Mouse (Mus musculus) stomach, postnatal 0 days (tissue): ENCODE results near the gene Upk3bl. TPM values are rescaled to one million over a fixed set of nuclear protein-coding genes. Genes with fewer than 3 reads are reported as not detected.
A peak's percentile ranks its signal among the peaks of the same experiment; 100 is the strongest.

Experiments
- ATAC-seq: fragments of 200-750 bp; cut with Nextera tagmentation; 2 replicates; pipeline ENCODE4 v1.8.0; 2017; ENCODE audit not compliant: low FRiP score, low TSS enrichment
- DNase-seq: peaks from one replicate; pipeline ENCODE4 v3.0.0-alpha.2; 2016; ENCODE audit warnings: low spot score
- H3K27ac ChIP-seq: fragments of 300-500 bp; sonication (generic); replicated peaks from 2 replicates; pipeline ENCODE4 v1.5.1; 2014; ENCODE audit warnings: mild to moderate bottlenecking, control low read depth
- H3K27me3 ChIP-seq: fragments of 300-500 bp; sonication (generic); 2 replicates; pipeline ENCODE4 v1.6.1; 2014; ENCODE audit warnings: low read length; ENCODE audit not compliant: control insufficient read depth, insufficient read depth
- H3K36me3 ChIP-seq: fragments of 300-500 bp; sonication (generic); 2 replicates; pipeline ENCODE4 v1.6.1; 2014; ENCODE audit warnings: low read length, mixed read lengths; ENCODE audit not compliant: control insufficient read depth, insufficient read depth
- H3K4me1 ChIP-seq: fragments of 300-500 bp; sonication (generic); replicated peaks from 2 replicates; pipeline ENCODE4 v1.6.1; 2014; ENCODE audit warnings: antibody characterized with exemption; ENCODE audit not compliant: control insufficient read depth, insufficient read depth
- H3K4me2 ChIP-seq: fragments of 300-500 bp; sonication (generic); replicated peaks from 2 replicates; pipeline ENCODE4 v1.6.1; 2014; ENCODE audit warnings: low read depth, mild to moderate bottlenecking, control low read depth, moderate library complexity
- H3K4me3 ChIP-seq: fragments of 300-500 bp; sonication (generic); 2 replicates; pipeline ENCODE4 v1.5.1; 2014; ENCODE audit warnings: low read depth, low read length, control low read depth
- H3K9ac ChIP-seq: fragments of 300-500 bp; sonication (generic); 2 replicates; pipeline ENCODE4 v1.6.1; 2014; ENCODE audit warnings: mild to moderate bottlenecking, low read length, control low read depth, mixed read lengths
- H3K9me3 ChIP-seq: fragments of 300-500 bp; sonication (generic); 2 replicates; pipeline ENCODE4 v1.6.1; 2016; ENCODE audit warnings: low read length; ENCODE audit not compliant: control insufficient read depth
- CTCF ChIP-seq: IDR thresholded peaks from 2 replicates; pipeline ENCODE4 v1.5.1; 2016; ENCODE audit warnings: antibody characterized with exemption, low read depth, mild to moderate bottlenecking, moderate library complexity
- EP300 ChIP-seq: optimal IDR thresholded peaks from 2 replicates; pipeline ENCODE3; 2016; ENCODE audit warnings: antibody characterized with exemption
- WGBS: fragments of 180-500 bp; shearing (Covaris S2); extraction: QIAGEN DNeasy Blood & Tissue Kit; methylation state at CpG from one replicate; pipeline ENCODE4 v1.1.7; 2014; 5-methylcytosine and 5-hydroxymethylcytosine counted together
- polyA plus RNA-seq: library from polyadenylated mRNA; unstranded; fragments of >200 nt; fragmentation: Nextera tagmentation; extraction: Ambion mirVana; gene quantifications from 2 replicates; pipeline ENCODE4 v1.2.1, GENCODE M21; 2015

Gene Upk3bl
- polyA plus RNA-seq, 1 experiment from 2014 or later: 27.4 TPM

DNA sequence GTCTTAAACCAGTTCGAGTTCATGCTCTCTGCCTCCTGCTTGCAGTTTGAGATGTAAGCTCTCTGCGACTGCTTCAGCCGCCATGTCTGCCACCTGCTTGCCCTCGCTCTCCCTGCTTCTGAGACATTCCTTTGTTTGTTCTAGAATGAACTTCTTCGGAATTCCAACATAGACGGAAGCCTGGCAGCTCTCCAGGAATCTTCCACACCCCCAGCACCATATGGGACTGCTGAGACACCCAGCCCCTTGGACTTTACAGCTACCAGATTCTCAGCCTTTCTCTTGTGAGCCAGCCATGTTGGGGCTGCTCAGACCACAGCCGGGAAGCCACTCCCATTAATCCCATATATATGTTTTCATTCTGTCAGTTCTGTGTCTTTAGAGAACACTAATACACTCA lies 22.0 kb downstream of the Upk3bl start:
- Histone ChIP-seq H3K4me3 (no peak overlapping the region), H3K4me1 (no peaks in the 10 kb centered on the region), H3K4me2 (no peak overlapping the region), H3K27ac (0 out of 2 replicates have a peak overlapping the region, but pooled peaks have one; percentile 13), H3K27me3 (no peaks in the 10 kb centered on the region), H3K9ac (no peak overlapping the region), H3K36me3 (no peaks in the 10 kb centered on the region), H3K9me3 (no peaks in the 10 kb centered on the region)
- ATAC-seq (peak; percentile 31; the same call in 1 of the 2 replicates), DNase-seq (no peak)
- TF ChIP-seq EP300 (no peak), CTCF (no peak)
- 22% methylated on average over 7 of the region's 7 CpGs for WGBS

- Histone ChIP-seq H3K36me3 (no peaks in the 10 kb centered on the region), H3K4me1 (no peaks in the 10 kb centered on the region), H3K27me3 (no peaks in the 10 kb centered on the region), H3K4me3 (no peak overlapping the region), H3K4me2 (no peak overlapping the region), H3K9me3 (no peaks in the 10 kb centered on the region), H3K9ac (0 out of 2 replicates have a peak overlapping the region, but pooled peaks have one; percentile 8), H3K27ac (peak overlapping the region; percentile 13; the same call in 1 of the 2 replicates)
- TF ChIP-seq EP300 (no peak), CTCF (no peak)
- no peak for DNase-seq
- no peak for ATAC-seq
- 62% methylated on average over 9 of the region's 9 CpGs for WGBS
Observed at GRCm38 (mm10) chr5:136077001-136077550, 22.8 kb downstream of the Upk3bl start.

GRCm38 (mm10) chr5:136078136-136078535 lies 23.8 kb downstream of the Upk3bl start:
- TF ChIP-seq CTCF (no peak), EP300 (no peak)
- Histone ChIP-seq H3K9me3 (no peaks in the 10 kb centered on the region), H3K27me3 (no peaks in the 10 kb centered on the region), H3K9ac (no peak overlapping the region), H3K4me1 (no peaks in the 10 kb centered on the region), H3K4me2 (no peak overlapping the region), H3K4me3 (no peak overlapping the region), H3K36me3 (no peaks in the 10 kb centered on the region), H3K27ac (no peak overlapping the region)
- DNase-seq (no peak), ATAC-seq (no peak)
- 95% methylated on average over 5 of the region's 5 CpGs for WGBS

DNA sequence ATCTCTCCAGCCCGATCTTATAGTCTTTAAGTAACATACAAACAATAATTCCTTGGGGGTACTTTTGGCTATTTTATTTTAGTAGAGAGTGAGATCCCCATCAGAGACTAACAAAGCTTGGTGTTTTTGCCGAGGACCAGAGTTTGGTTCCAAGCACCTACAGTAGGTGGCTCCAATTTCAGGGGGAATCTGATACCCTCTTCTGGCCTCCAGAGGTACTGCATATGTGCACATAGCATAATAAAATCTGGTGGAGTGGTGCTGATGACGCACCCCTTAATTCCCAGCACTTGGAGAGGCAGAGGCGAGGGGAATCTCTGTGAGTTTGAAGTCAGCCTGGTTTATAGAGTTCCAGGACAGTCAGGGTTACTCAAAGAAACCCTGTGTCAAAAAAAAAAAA lies 28.1 kb downstream of the Upk3bl start:
- WGBS: 87% methylated on average over 4 of the region's 4 CpGs
- Histone ChIP-seq H3K27me3 (no peaks in the 10 kb centered on the region), H3K4me2 (no peak overlapping the region), H3K4me3 (no peak overlapping the region), H3K9me3 (no peaks in the 10 kb centered on the region), H3K27ac (no peak overlapping the region), H3K9ac (no peak overlapping the region), H3K36me3 (no peaks in the 10 kb centered on the region), H3K4me1 (0 out of 2 replicates have a peak, but pooled peaks cover 2% of the 10 kb centered on the region)
- TF ChIP-seq EP300: no peak
- TF ChIP-seq CTCF: peak; percentile 43
- ATAC-seq (no peak), DNase-seq (no peak)

DNA sequence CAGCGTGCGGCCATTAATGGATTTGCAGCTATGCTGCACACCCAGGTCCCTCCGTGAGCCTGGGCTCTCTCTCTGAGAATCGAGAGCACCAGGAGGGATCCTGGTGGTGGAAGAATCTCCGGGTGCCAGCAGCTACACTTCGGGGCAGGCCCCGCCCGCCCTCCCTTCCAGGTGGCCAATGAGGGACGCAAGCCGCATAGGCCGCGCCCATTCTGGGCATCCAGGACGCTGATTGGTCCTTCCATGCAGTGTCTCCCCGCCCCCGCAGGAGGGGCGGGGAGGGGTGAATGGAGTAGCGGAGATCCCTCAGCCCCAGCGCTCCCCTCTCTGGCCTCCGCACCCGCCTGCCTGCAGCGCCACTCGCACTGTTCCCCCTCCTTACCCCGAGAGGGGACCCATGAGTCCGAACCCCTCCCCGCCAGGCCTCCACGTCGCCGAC lies 29.4 kb downstream of the Upk3bl start, which contains the start of gene Rasa4:
Rasa4 (plus strand) TSS at position 248 of the 439 bp plus-strand sequence.
- Histone ChIP-seq H3K4me2 (peak within 1 kb of the TSS; percentile 94), H3K27me3 (no peaks in the 10 kb centered on the region), H3K9ac (peak within 1 kb of the TSS; percentile 55), H3K36me3 (no peaks in the 10 kb centered on the region), H3K27ac (no peak within 1 kb of the TSS), H3K4me1 (0 out of 2 replicates have a peak, but pooled peaks cover 2% of the 10 kb centered on the region), H3K4me3 (peak within 1 kb of the TSS; percentile 58), H3K9me3 (no peaks in the 10 kb centered on the region)
- TF ChIP-seq CTCF (peak; percentile 20; the same call in 1 of the 2 replicates), EP300 (no peak)
- DNase-seq (peak; percentile 94), ATAC-seq (peak; percentile 98)
- WGBS: under 1% methylated on average over 20 of the region's 28 CpGs
